Mouse (Mus musculus) megakaryocyte, embryonic 14.5 days (primary cell): Measurements from ENCODE around the gene Gjb2.

Experiments
- FLI1 ChIP-seq: IDR thresholded peaks from 2 replicates; pipeline ENCODE4 v1.6.1; 2012; ENCODE audit warnings: low read length, inconsistent platforms, mixed read lengths
- GATA1 ChIP-seq: IDR thresholded peaks from 3 replicates; pipeline ENCODE4 v1.6.1; 2012; ENCODE audit warnings: mixed read lengths, low read length, inconsistent platforms, borderline replicate concordance

- TF ChIP-seq FLI1 (no peak), GATA1 (no peak)
Measured at GRCm38 (mm10) chr14:57093029-57093428, 11.5 kb downstream of the Gjb2 start.
